Mouse (Mus musculus) olfactory bulb, adult 2 months (tissue): ENCODE results near the gene Elavl3. TPM values are rescaled to one million over a fixed set of nuclear protein-coding genes. Genes with fewer than 3 reads are reported as not detected.
A peak's percentile ranks its signal among the peaks of the same experiment; 100 is the strongest.

Experiments used
- H3K27ac ChIP-seq: fragments of 200-500 bp; 2 replicates; pipeline ENCODE4 v1.5.1; 2012; ENCODE audit warnings: low read depth, low read length; ENCODE audit not compliant: insufficient read depth
- H3K4me1 ChIP-seq: fragments of 200-500 bp; 2 replicates; pipeline ENCODE4 v1.6.1; 2012; ENCODE audit warnings: low read length; ENCODE audit not compliant: control insufficient read depth, insufficient read depth
- H3K4me3 ChIP-seq: fragments of 200-500 bp; 2 replicates; pipeline ENCODE4 v1.5.1; 2012; ENCODE audit warnings: mild to moderate bottlenecking, low read depth, low read length, moderate library complexity; ENCODE audit not compliant: insufficient read depth
- CTCF ChIP-seq: fragments of 200-500 bp; IDR thresholded peaks from 2 replicates; pipeline ENCODE4 v1.5.1; 2012; ENCODE audit warnings: low read depth, mild to moderate bottlenecking, low read length, moderate library complexity; ENCODE audit not compliant: insufficient read depth
- POLR2A ChIP-seq: fragments of 200-500 bp; IDR thresholded peaks from 2 replicates; pipeline ENCODE4 v1.6.1; 2012; ENCODE audit warnings: mild to moderate bottlenecking, low read depth, low read length, moderate library complexity; ENCODE audit not compliant: insufficient read depth
- WGBS: fragments of 180-500 bp; shearing (Covaris S2); methylation state at CpG from one replicate; pipeline ENCODE4 v1.1.7; 2018; 5-methylcytosine and 5-hydroxymethylcytosine counted together
- polyA plus RNA-seq: library from polyadenylated mRNA; stranded (reverse); fragments of >200 nt; gene quantifications from 2 replicates; pipeline ENCODE4 v1.2.4, GENCODE M21; 2012; ENCODE audit warnings: low replicate concordance; ENCODE audit not compliant: missing spikeins, insufficient read depth, insufficient read length

The Elavl3 gene
- polyA plus RNA-seq, result not detected in 2 replicates

DNA sequence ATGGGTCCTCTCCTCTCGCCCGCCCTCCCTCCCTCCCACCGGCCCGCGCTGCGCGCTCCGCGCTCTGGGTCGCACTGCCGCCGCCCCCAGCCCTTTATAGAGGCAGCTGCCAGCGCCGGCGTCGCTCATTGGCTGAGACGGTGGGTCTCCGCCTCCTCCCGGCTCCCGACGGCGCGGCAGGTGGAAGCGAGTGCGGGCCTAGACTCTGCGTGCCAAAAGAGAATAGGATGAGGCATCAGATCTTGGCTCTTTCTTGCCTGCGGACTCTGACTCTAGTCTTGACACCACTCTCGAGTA is at the start of gene Elavl3:
TSS of gene Elavl3 (minus strand) at position 66 of the 297 bp plus-strand sequence.
- 1% methylated on average over 26 of the region's 28 CpGs for WGBS
- Histone ChIP-seq H3K4me1 (peaks cover 30% of the 10 kb centered on the region), H3K4me3 (peak within 1 kb of the TSS; percentile 98), H3K27ac (peak within 1 kb of the TSS; percentile 94)
- TF ChIP-seq CTCF (no peak), POLR2A (peak; percentile 95)

DNA sequence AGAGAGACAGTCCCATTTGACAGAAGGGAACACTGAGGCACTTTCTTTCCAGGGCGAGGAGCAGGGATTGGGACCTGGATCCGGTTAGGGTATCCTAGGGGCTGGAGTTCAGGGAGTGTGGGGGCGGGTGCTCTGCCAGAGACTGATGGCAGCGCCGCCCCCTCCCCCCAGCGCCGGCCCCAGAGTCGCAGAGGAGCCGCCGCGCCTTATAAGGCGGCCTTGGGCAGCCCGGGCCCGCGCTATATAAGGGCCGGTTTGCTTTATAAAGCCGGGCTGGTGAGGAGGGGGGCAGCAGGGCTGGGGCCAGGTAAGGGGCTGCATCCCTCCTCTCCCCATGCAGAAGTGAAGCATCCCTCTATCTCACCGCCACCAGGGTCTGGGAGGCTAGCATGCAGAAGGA is 48.1 kb upstream of the Elavl3 start:
- TF ChIP-seq CTCF (no peak), POLR2A (no peak)
- no peak overlapping the region for H3K27ac ChIP-seq
- 10% methylated on average over 18 of the region's 18 CpGs for whole genome bisulfite sequencing
- H3K4me3 ChIP-seq, result no peak overlapping the region
- H3K4me1 ChIP-seq, result peaks cover 8% of the 10 kb centered on the region

GRCm38 (mm10) chr9:22098993-22099696 is 47.3 kb upstream of the Elavl3 start, which contains the start of gene Cnn1:
Gene Cnn1, plus strand, starts transcription at chr9:22099216.
- Histone ChIP-seq H3K4me3 (no peak within 1 kb of the TSS), H3K4me1 (peaks cover 8% of the 10 kb centered on the region), H3K27ac (no peak within 1 kb of the TSS)
- TF ChIP-seq CTCF (no peak), POLR2A (no peak)
- WGBS, result 10% methylated on average over 14 of the region's 14 CpGs

DNA sequence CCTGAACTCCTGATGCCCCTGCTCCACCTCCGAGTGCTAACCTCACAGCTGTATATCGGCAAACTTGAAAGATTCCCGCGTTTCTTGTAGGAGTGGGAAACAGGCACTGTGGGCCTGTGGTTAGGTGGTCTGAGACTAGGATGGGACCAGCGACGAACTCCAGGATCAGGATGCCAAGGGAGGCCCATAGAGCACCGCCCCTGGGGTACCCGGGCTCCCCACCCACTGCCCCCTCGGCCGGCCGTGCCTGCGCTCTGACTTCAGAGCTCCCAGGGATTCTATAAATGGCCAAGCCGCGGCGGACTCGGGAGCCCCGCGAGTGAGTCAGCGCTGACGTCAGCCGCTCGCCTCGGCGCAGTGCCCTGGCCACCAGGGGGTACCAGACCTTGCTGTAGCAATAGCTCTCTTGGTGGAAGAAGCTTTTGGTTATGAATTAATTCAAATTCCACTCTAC is 44.1 kb upstream of the Elavl3 start:
- Histone ChIP-seq H3K4me3 (peak overlapping the region; percentile 35), H3K4me1 (peaks cover 8% of the 10 kb centered on the region), H3K27ac (no peak overlapping the region)
- TF ChIP-seq CTCF (peak; percentile 55), POLR2A (no peak)
- WGBS, result 3% methylated on average over 24 of the region's 24 CpGs

DNA sequence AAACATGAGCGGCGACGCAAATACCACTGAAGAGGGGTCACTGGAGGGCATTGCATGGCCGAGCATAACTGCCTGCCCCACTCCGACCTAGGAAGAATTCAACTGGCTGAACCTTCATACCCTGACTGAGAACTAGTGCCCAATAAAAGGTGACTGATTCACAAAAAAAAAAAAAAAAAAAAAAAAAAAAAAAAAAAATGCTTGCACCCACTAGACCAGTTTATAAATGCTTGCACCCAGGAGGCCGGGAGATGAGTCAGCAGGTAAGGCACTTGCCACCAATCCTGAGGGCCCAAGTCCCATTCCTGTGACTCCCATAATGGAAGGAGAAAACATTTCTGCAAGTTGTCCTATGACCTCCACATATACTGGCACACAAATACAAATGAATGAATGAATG is 40.9 kb upstream of the Elavl3 start:
- TF ChIP-seq POLR2A (no peak), CTCF (no peak)
- no peak overlapping the region for H3K4me3 ChIP-seq
- 85% methylated on average over 6 of the region's 6 CpGs for WGBS
- peaks cover 5% of the 10 kb centered on the region for H3K4me1 ChIP-seq
- H3K27ac ChIP-seq, result no peak overlapping the region

GRCm38 (mm10) chr9:22089986-22090385 is 38.2 kb upstream of the Elavl3 start:
- Histone ChIP-seq H3K4me1 (peaks cover 5% of the 10 kb centered on the region; the same call in 1 of the 2 replicates), H3K27ac (no peak overlapping the region), H3K4me3 (no peak overlapping the region)
- no peak for TF ChIP-seq CTCF
- TF ChIP-seq POLR2A, result no peak
- WGBS, result 81% methylated on average over 7 of the region's 7 CpGs

DNA sequence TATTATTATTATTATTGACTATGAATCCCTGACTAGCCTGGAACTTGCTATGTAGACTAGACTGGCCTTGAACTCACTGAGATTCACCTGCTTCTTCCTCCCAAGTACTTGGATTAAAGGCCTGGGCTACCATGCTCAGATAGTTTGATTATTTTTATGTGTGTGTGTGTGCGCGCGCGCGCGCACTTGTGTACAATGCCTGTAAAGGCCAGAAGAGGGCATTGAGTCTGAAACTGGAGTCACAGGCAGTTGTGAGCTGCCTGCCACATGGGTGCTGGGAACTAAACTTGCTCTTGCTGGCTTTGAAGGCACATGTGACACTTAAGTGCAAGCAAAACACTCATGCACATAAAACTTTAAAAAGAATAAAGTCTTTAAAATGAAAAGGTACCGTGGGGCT is 37.5 kb upstream of the Elavl3 start:
- Histone ChIP-seq H3K27ac (no peak overlapping the region), H3K4me3 (no peak overlapping the region), H3K4me1 (peaks cover 5% of the 10 kb centered on the region; the same call in 1 of the 2 replicates)
- TF ChIP-seq CTCF (no peak), POLR2A (no peak)
- WGBS, result 100% methylated on average over 7 of the region's 7 CpGs

- WGBS, result 93% methylated on average over 2 of the region's 2 CpGs
- Histone ChIP-seq H3K4me3 (no peak overlapping the region), H3K27ac (no peak overlapping the region), H3K4me1 (peaks cover 11% of the 10 kb centered on the region)
- TF ChIP-seq POLR2A, result no peak
- no peak for TF ChIP-seq CTCF
Observed at GRCm38 (mm10) chr9:22087034-22087618, 35.3 kb upstream of the Elavl3 start.

DNA sequence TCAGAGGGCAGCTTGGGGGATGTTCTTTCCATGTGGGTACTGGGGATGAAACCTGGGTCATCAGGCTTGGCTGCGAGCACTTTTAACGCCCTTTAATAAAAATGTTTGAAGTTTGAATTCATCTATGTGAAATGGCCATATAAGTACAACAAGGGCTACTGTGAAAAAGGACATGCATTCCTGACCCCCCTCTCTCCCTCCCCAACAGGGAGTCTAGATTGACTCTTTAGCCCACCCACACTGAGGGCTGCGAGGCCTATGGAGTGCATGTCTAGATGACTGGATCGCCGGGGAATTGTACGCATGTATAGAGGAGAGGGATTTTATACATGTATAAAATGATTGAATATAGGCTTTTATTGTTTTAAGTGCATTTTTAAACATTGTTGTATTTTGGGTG is 34.2 kb upstream of the Elavl3 start:
- Histone ChIP-seq H3K4me1 (peaks cover 11% of the 10 kb centered on the region), H3K4me3 (peak overlapping the region; percentile 87), H3K27ac (no peak overlapping the region)
- 77% methylated on average over 6 of the region's 6 CpGs for WGBS
- no peak for TF ChIP-seq CTCF
- no peak for TF ChIP-seq POLR2A
